Mouse (Mus musculus) lung, adult 2 months (tissue): ENCODE data around the gene Hist1h4f.

Experiments used
- CTCF ChIP-seq: fragments of 200-500 bp; IDR thresholded peaks from 2 replicates; pipeline ENCODE4 v1.5.1; 2011; ENCODE audit warnings: mild to moderate bottlenecking, low read length, control low read depth; ENCODE audit not compliant: insufficient read depth
- POLR2A ChIP-seq: fragments of 200-500 bp; IDR thresholded peaks from 2 replicates; pipeline ENCODE4 v1.6.1; 2011; ENCODE audit warnings: low read depth, mild to moderate bottlenecking, control low read depth, low read length, borderline replicate concordance; ENCODE audit errors: extremely low read depth

- TF ChIP-seq CTCF: no peak
- no peak for TF ChIP-seq POLR2A
Measured at GRCm38 (mm10) chr13:23529005-23529404, 22.4 kb downstream of the Hist1h4f start.
